8 mouse cellular contexts compared by ENCODE assay signal in genomic region chr4:24898636-24899035, GRCm38 (mm10). TPM values are rescaled to one million over a fixed set of nuclear protein-coding genes. Genes with fewer than 3 reads are reported as not detected.
DNase-seq lines count a peak whose midpoint lies in the region; ATAC-seq lines count a peak whose summit lies in the region.

No protein-coding gene starts in this region.

- H3K9ac ChIP-seq in embryonic facial prominence, embryonic 13.5 days: peak overlapping the region; percentile 85
- H3K9ac ChIP-seq in kidney, embryonic 16.5 days (replicated peaks; ENCODE audit: low read length): peak overlapping the region; percentile 59

- H3K4me3 ChIP-seq in embryonic facial prominence, embryonic 13.5 days: peak overlapping the region; percentile 88
- H3K4me3 ChIP-seq in kidney, embryonic 16.5 days (ENCODE audit: low read length): peak overlapping the region; percentile 97

- H3K27me3 ChIP-seq in embryonic facial prominence, embryonic 13.5 days: no peaks in the 10 kb centered on the region
- no peaks in the 10 kb centered on the region for H3K27me3 ChIP-seq in kidney, embryonic 16.5 days (ENCODE audit: insufficient read depth, low read length)

- ATAC-seq in embryonic facial prominence, embryonic 13.5 days (ENCODE audit: insufficient number of reproducible peaks, insufficient read depth, low FRiP score, low TSS enrichment, low read depth): no peak
- 0 out of 2 replicates have a peak, but pooled peaks have one; percentile 25 for ATAC-seq in kidney, embryonic 16.5 days (ENCODE audit: low FRiP score, low TSS enrichment)

- peak overlapping the region; percentile 76 for H3K4me2 ChIP-seq in embryonic facial prominence, embryonic 13.5 days
- peak overlapping the region; percentile 87 for H3K4me2 ChIP-seq in kidney, embryonic 16.5 days (replicated peaks; ENCODE audit: low read depth, low read length)

- DNase-seq in embryo, embryonic 10.5 days (ENCODE audit: low spot score): peak; percentile 10
- no peak for DNase-seq in embryo, embryonic 10 days (ENCODE audit: low spot score)
- DNase-seq in A20 (ENCODE audit: low read depth, low spot score): peak; percentile 40
- peak; percentile 22 for DNase-seq in neural tube, embryonic 10.5 days (ENCODE audit: extremely low spot score, low spot score)
- no peak for DNase-seq in gastrocnemius, postnatal 10 days
- no peak for DNase-seq in adrenal gland, postnatal 36 days

- peaks cover 26% of the 10 kb centered on the region for H3K36me3 ChIP-seq in embryonic facial prominence, embryonic 13.5 days
- H3K36me3 ChIP-seq in kidney, embryonic 16.5 days (ENCODE audit: insufficient read depth, low read length): peaks cover 16% of the 10 kb centered on the region; the same call in 1 of the 2 replicates

- 25% methylated on average over 8 of the region's 8 CpGs for WGBS in embryonic facial prominence, embryonic 13.5 days
- 16% methylated on average over 8 of the region's 8 CpGs for WGBS in kidney, embryonic 16.5 days

- H3K4me1 ChIP-seq in embryonic facial prominence, embryonic 13.5 days: peaks cover 10% of the 10 kb centered on the region
- H3K4me1 ChIP-seq in kidney, embryonic 16.5 days (ENCODE audit: insufficient read depth, low read length): peaks cover 12% of the 10 kb centered on the region; the same call in 1 of the 2 replicates

- H3K9me3 ChIP-seq in embryonic facial prominence, embryonic 13.5 days: no peaks in the 10 kb centered on the region
- H3K9me3 ChIP-seq in kidney, embryonic 16.5 days (ENCODE audit: low read length): no peaks in the 10 kb centered on the region

- no peak overlapping the region for H3K27ac ChIP-seq in embryonic facial prominence, embryonic 13.5 days
- no peak overlapping the region for H3K27ac ChIP-seq in kidney, embryonic 16.5 days (ENCODE audit: low read length)

RNA-seq across cellular contexts. Expression of gene Ndufaf4, which starts 0.8 kb away (rescaled TPM):
- 53.3 and 56.4 TPM in 2 replicates for polyA plus RNA-seq in embryonic facial prominence, embryonic 13.5 days (2015; fragmentation: Nextera tagmentation; extraction: Ambion mirVana)
- polyA plus RNA-seq in kidney, embryonic 16.5 days (2015; fragmentation: Nextera tagmentation; extraction: Ambion mirVana): 46.4 and 53.5 TPM in 2 replicates
- 10 to 100 TPM; 24.7 to 29.0 TPM for total RNA-seq in gastrocnemius, postnatal 10 days (2021)
- total RNA-seq in adrenal gland, postnatal 36 days (2021): 10 to 100 TPM; 34.7 to 37.9 TPM

RNA-seq across cellular contexts. Expression of gene Klhl32, which starts 47.7 kb away (rescaled TPM):
- 4.2 and 5.6 TPM in 2 replicates for polyA plus RNA-seq in embryonic facial prominence, embryonic 13.5 days (2015; fragmentation: Nextera tagmentation; extraction: Ambion mirVana)
- polyA plus RNA-seq in kidney, embryonic 16.5 days (2015; fragmentation: Nextera tagmentation; extraction: Ambion mirVana): 4.0 and 4.5 TPM in 2 replicates
- under 1 TPM; 0.28 to 0.84 TPM for total RNA-seq in gastrocnemius, postnatal 10 days (2021)
- total RNA-seq in adrenal gland, postnatal 36 days (2021): 1 to 10 TPM; 2.6 to 4.3 TPM

Comparison
In these comparisons a context has a peak if more than half of its experiments do, and no peak if none do; other contexts are left out.
1. DNase-seq: peak in embryo, embryonic 10.5 days (single experiment), A20 (single experiment) and neural tube, embryonic 10.5 days (single experiment); none in embryo, embryonic 10 days (single experiment), gastrocnemius, postnatal 10 days (single experiment) and adrenal gland, postnatal 36 days (0 of 2).